Mouse (Mus musculus): ENCODE data around the gene Tmem132b. TPM values are rescaled to one million over a fixed set of nuclear protein-coding genes. Genes with fewer than 3 reads are reported as not detected.
"Not testable (repeated sequence)": the region's sequence is repeated elsewhere in the genome, so short reads cannot be mapped to it uniquely, and the experiment has no call there.

Gene Tmem132b
- polyA plus RNA-seq, 1 experiment = not detected

DNA sequence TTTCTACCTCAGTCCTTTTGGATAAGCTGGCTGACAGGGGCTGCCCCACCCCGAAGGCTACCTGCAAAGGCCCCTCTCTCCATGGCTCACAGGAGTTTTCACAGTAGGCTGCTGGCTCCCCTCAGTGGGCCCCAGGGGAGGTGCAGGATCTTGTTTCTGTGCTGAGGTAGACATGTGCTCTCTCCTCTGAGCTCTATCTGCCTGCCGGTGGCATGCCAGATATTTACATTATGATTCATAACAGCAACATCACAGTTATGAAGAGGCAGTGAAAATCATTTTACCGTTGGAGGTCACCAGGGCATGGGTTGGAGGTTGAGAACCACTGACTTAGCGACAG lies 43.5 kb upstream of the Tmem132b start:
- Histone ChIP-seq H3K27ac (ENCODE audit: insufficient read depth, low read depth, low read length) (peak overlapping the region; percentile 62), H3K27me3 (replicated peaks; ENCODE audit: control insufficient read depth, insufficient read depth, low read length) (no peaks in the 10 kb centered on the region), H3K4me3 (ENCODE audit: insufficient read depth, low read depth, low read length) (no peak overlapping the region), H3K4me1 (ENCODE audit: control insufficient read depth, insufficient read depth, low read length) (peaks cover 20% of the 10 kb centered on the region), H3K36me3 (ENCODE audit: control insufficient read depth, insufficient read depth, low read length) (peaks cover 4% of the 10 kb centered on the region; the same call in 1 of the 2 replicates)
- TF ChIP-seq CTCF (conservative IDR thresholded peaks at IDR 0.05; ENCODE audit: insufficient read depth, insufficient read length, low read depth, low read length) (no peak; the same call in 1 of the 2 replicates), POLR2A (IDR thresholded peaks at IDR 0.05; ENCODE audit: low read depth, low read length) (no peak)
- peak; percentile 33 for DNase-seq
- WGBS = 39% methylated on average over 4 of the region's 4 CpGs

DNA sequence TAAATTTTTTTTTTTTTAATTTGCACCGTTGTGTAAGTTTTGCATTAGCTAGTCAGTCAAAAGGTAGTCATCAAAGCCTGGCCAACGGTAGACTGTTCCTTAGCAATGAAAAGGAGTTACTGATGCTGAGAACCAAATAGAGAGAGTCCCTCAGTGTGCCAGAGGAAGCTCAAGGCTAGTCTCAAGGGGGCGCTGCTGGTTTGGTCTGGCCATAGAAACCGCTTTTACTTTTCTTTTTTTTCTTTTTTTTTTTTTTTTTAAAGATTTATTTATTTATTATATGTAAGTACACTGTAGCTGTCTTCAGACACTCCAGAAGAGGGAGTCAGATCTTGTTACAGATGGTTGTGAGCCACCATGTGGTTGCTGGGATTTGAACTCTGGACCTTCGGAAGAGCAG lies 42.6 kb upstream of the Tmem132b start:
- not testable (repeated sequence) for H3K27ac ChIP-seq (ENCODE audit: insufficient read depth, low read depth, low read length); DNase-seq
- WGBS = 85% methylated on average over 5 of the region's 5 CpGs

DNA sequence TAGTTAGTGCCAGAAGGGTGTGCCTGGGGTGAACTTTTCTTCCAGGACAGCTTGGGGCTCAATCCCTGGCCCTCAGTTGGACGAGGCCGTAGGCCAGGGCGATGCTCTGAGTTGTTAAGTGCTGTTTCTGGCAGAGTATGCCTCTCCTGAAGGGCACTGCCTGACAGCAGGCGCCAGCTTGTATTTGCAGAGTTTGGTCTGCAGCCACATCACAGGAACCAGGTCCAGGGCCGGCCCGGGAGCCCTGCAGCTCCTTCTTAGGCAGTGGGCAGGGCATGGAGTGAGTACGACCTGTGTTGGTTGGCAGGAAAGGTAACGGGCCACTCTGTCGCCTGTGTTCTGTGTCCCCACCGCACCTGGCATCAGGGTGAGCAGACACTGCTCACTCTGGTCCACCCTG lies 40.5 kb upstream of the Tmem132b start:
- H3K4me1 ChIP-seq (ENCODE audit: control insufficient read depth, insufficient read depth, low read length) = peaks cover 10% of the 10 kb centered on the region; the same call in 1 of the 2 replicates
- H3K27ac ChIP-seq (ENCODE audit: insufficient read depth, low read depth, low read length) = no peak overlapping the region
- H3K27me3 ChIP-seq (replicated peaks; ENCODE audit: control insufficient read depth, insufficient read depth, low read length) = no peaks in the 10 kb centered on the region
- peaks cover 4% of the 10 kb centered on the region; the same call in 1 of the 2 replicates for H3K36me3 ChIP-seq (ENCODE audit: control insufficient read depth, insufficient read depth, low read length)
- DNase-seq = no peak
- H3K4me3 ChIP-seq (ENCODE audit: insufficient read depth, low read depth, low read length) = no peak overlapping the region
- 85% methylated on average over 10 of the region's 10 CpGs for WGBS
- TF ChIP-seq CTCF (conservative IDR thresholded peaks at IDR 0.05; ENCODE audit: insufficient read depth, insufficient read length, low read depth, low read length) (no peak), POLR2A (IDR thresholded peaks at IDR 0.05; ENCODE audit: low read depth, low read length) (no peak)

More for the DNA sequence above, 42.6 kb upstream of the Tmem132b start:
- peaks cover 20% of the 10 kb centered on the region for H3K4me1 ChIP-seq (ENCODE audit: control insufficient read depth, insufficient read depth, low read length)
- not testable (repeated sequence) for H3K4me3 ChIP-seq (ENCODE audit: insufficient read depth, low read depth, low read length); H3K36me3 ChIP-seq (ENCODE audit: control insufficient read depth, insufficient read depth, low read length); H3K27me3 ChIP-seq (replicated peaks; ENCODE audit: control insufficient read depth, insufficient read depth, low read length)

DNA sequence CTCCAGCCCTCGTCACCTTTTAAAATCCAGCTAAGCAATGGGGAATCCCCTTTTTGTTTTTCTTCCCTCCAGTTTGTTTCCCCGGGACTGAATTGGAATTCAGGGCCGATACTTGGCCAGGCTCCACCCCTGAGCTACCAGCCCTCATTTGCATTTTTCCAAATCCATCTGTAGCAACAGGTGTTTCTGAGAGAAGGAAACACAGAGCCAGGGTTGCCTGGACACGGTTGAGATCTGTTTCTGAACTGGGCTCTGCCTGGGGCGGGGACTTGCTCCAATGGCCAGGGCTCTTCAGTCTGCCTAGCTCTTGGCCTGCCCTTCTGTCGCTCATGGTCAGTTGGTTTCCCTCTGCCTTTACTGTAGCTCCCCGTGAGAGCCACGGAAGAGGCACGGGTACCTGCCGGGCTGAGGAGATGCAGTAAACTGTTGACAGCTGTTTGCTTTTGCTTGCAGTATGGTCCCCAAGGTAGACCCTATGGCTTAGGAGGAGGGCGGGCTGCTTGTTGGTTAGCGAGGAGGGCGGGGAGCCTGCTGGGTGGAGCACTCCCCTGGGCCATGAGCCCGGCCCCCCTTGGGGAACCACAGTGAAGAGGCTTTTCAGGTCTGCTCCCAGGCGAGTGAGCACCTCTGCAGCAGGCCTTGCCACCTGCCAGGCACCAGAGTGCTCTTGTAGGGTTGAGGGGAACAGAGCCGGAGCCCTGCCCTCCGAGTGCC lies 39.0 kb upstream of the Tmem132b start:
- TF ChIP-seq POLR2A (IDR thresholded peaks at IDR 0.05; ENCODE audit: low read depth, low read length) (no peak), CTCF (conservative IDR thresholded peaks at IDR 0.05; ENCODE audit: insufficient read depth, insufficient read length, low read depth, low read length) (no peak)
- Histone ChIP-seq H3K27me3 (replicated peaks; ENCODE audit: control insufficient read depth, insufficient read depth, low read length) (no peaks in the 10 kb centered on the region), H3K36me3 (ENCODE audit: control insufficient read depth, insufficient read depth, low read length) (peaks cover 4% of the 10 kb centered on the region; the same call in 1 of the 2 replicates), H3K4me3 (ENCODE audit: insufficient read depth, low read depth, low read length) (no peak overlapping the region), H3K27ac (ENCODE audit: insufficient read depth, low read depth, low read length) (no peak overlapping the region), H3K4me1 (ENCODE audit: control insufficient read depth, insufficient read depth, low read length) (peaks cover 3% of the 10 kb centered on the region; the same call in 1 of the 2 replicates)
- DNase-seq = no peak
- WGBS = 70% methylated on average over 17 of the region's 17 CpGs

DNA sequence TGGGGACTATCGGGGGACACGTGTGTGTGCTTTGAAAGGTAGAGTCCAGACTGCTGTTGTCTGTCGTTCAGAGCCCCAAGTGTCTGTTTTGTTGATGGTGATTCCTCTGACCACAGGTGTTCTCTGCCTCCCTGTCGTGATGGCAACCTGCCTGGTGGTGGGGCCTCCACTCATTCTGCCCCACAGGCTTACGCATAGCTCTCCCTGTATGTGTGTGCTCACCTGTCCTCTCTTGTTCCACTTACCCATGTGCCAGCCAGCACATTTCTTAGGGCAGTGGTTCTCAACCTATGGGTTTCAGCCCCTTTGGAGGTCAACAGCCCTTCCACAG lies 38.5 kb upstream of the Tmem132b start:
- no peak for DNase-seq
- H3K4me3 ChIP-seq (ENCODE audit: insufficient read depth, low read depth, low read length) = no peak overlapping the region
- TF ChIP-seq POLR2A (IDR thresholded peaks at IDR 0.05; ENCODE audit: low read depth, low read length) (no peak), CTCF (conservative IDR thresholded peaks at IDR 0.05; ENCODE audit: insufficient read depth, insufficient read length, low read depth, low read length) (no peak)
- H3K27me3 ChIP-seq (replicated peaks; ENCODE audit: control insufficient read depth, insufficient read depth, low read length) = no peaks in the 10 kb centered on the region
- H3K27ac ChIP-seq (ENCODE audit: insufficient read depth, low read depth, low read length) = no peak overlapping the region
- no peaks in the 10 kb centered on the region; the same call in 1 of the 2 replicates for H3K4me1 ChIP-seq (ENCODE audit: control insufficient read depth, insufficient read depth, low read length)
- 88% methylated on average over 5 of the region's 5 CpGs for WGBS
- H3K36me3 ChIP-seq (ENCODE audit: control insufficient read depth, insufficient read depth, low read length) = peaks cover 4% of the 10 kb centered on the region; the same call in 1 of the 2 replicates

DNA sequence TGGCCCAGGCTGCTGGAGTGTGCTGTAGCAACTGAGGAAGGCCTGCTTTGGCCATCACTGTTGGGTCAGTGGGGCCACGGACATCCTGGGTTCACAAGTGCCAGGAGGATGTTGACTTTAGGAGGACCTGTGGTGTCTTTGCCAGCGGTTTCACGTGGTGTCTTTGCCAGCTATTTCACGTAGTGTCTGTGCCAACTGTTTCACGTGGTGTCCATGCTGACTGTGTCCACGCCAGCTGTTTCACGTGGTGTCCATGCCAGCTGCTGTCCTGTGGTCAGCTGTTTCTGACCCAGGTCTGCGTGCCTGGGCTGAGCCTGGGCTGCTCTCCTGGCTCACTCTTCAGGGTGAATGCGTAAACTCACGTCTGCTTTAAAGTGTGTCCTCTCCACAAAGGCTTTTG lies 35.9 kb upstream of the Tmem132b start:
- peak; percentile 91 for DNase-seq
- WGBS = 64% methylated on average over 10 of the region's 10 CpGs

DNA sequence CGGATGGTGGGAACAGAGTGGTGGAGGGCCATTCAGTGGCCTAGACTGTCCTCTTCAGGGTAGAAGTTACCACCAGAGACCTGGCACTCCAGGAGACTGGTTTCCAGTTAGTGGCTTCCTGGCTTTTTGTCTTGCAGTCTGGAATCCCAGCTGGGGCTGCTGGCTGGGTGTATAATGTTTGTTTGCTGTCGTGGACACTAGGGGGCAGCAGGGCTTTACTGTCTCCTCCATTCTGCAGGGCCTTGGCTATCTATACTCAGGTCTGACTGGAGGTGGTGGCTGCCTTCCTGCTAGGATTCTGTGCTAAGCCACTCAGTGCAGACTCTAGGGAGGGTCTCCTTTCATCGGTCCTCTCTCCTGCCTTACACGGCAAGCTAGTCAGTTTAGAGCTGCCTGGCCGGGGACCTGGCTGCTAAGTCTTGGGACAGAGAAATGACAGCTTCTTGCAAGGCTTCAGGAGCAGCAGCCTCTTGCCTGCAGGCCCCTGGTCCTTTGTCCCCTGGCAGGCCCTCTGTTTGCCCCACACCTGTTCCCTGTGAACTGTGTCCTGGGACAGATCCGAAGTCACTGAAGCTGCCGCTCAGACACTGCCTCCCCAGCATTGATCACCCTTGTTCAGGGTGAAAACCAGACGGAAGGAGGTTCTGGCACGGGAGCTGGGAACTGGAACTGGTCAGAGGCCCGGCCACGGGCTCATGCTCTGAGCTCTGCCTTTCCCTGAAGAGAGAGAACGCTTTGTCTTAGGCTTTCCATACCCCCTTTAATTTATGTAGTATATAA lies 33.6 kb upstream of the Tmem132b start:
- no peaks in the 10 kb centered on the region; the same call in 1 of the 2 replicates for H3K36me3 ChIP-seq (ENCODE audit: control insufficient read depth, insufficient read depth, low read length)
- peak; percentile 68 for DNase-seq
- H3K27ac ChIP-seq (ENCODE audit: insufficient read depth, low read depth, low read length) = no peak overlapping the region
- H3K4me3 ChIP-seq (ENCODE audit: insufficient read depth, low read depth, low read length) = no peak overlapping the region
- no peaks in the 10 kb centered on the region; the same call in 1 of the 2 replicates for H3K4me1 ChIP-seq (ENCODE audit: control insufficient read depth, insufficient read depth, low read length)
- TF ChIP-seq CTCF (conservative IDR thresholded peaks at IDR 0.05; ENCODE audit: insufficient read depth, insufficient read length, low read depth, low read length) (peak; percentile 69), POLR2A (IDR thresholded peaks at IDR 0.05; ENCODE audit: low read depth, low read length) (no peak)
- 59% methylated on average over 12 of the region's 12 CpGs for WGBS
- no peaks in the 10 kb centered on the region for H3K27me3 ChIP-seq (replicated peaks; ENCODE audit: control insufficient read depth, insufficient read depth, low read length)

More for the DNA sequence above, 35.9 kb upstream of the Tmem132b start:
- H3K4me3 ChIP-seq (ENCODE audit: insufficient read depth, low read depth, low read length) = no peak overlapping the region
- no peaks in the 10 kb centered on the region for H3K27me3 ChIP-seq (replicated peaks; ENCODE audit: control insufficient read depth, insufficient read depth, low read length)
- H3K27ac ChIP-seq (ENCODE audit: insufficient read depth, low read depth, low read length) = no peak overlapping the region
- TF ChIP-seq POLR2A (IDR thresholded peaks at IDR 0.05; ENCODE audit: low read depth, low read length) (no peak), CTCF (conservative IDR thresholded peaks at IDR 0.05; ENCODE audit: insufficient read depth, insufficient read length, low read depth, low read length) (no peak)
- H3K4me1 ChIP-seq (ENCODE audit: control insufficient read depth, insufficient read depth, low read length) = no peaks in the 10 kb centered on the region; the same call in 1 of the 2 replicates
- H3K36me3 ChIP-seq (ENCODE audit: control insufficient read depth, insufficient read depth, low read length) = no peaks in the 10 kb centered on the region; the same call in 1 of the 2 replicates
